Mouse (Mus musculus) lung, postnatal 0 days (tissue): Measurements from ENCODE around the gene Pgd. TPM values are rescaled to one million over a fixed set of nuclear protein-coding genes. Genes with fewer than 3 reads are reported as not detected.

Source experiments
- ATAC-seq: fragments of 200-750 bp; cut with Nextera tagmentation; 2 replicates; pipeline ENCODE4 v1.8.0; 2017; ENCODE audit warnings: moderate library complexity
- DNase-seq: peaks from one replicate; pipeline ENCODE4 v3.0.0-alpha.2; 2016; ENCODE audit warnings: low spot score
- H3K27ac ChIP-seq: fragments of 300-500 bp; sonication (generic); 2 replicates; pipeline ENCODE4 v1.5.1; 2014; ENCODE audit warnings: antibody characterized with exemption, mild to moderate bottlenecking, low read length, mixed read lengths
- H3K27me3 ChIP-seq: fragments of 300-500 bp; sonication (generic); replicated peaks from 2 replicates; pipeline ENCODE4 v1.6.1; 2014; ENCODE audit warnings: low read length, mixed read lengths; ENCODE audit not compliant: insufficient read depth
- H3K36me3 ChIP-seq: fragments of 300-500 bp; sonication (generic); 2 replicates; pipeline ENCODE4 v1.6.1; 2014; ENCODE audit warnings: low read length, mixed read lengths; ENCODE audit not compliant: insufficient read depth
- H3K4me1 ChIP-seq: fragments of 300-500 bp; sonication (generic); 2 replicates; pipeline ENCODE4 v1.6.1; 2014; ENCODE audit warnings: antibody characterized with exemption, low read depth, low read length, mixed read lengths; ENCODE audit not compliant: insufficient read depth
- H3K4me2 ChIP-seq: fragments of 300-500 bp; sonication (generic); replicated peaks from 2 replicates; pipeline ENCODE4 v1.6.1; 2014; ENCODE audit warnings: low read depth, mild to moderate bottlenecking, low read length, moderate library complexity, mixed read lengths
- H3K4me3 ChIP-seq: fragments of 300-500 bp; sonication (generic); 2 replicates; pipeline ENCODE4 v1.5.1; 2014; ENCODE audit warnings: low read depth, low read length
- H3K9ac ChIP-seq: fragments of 300-500 bp; sonication (generic); replicated peaks from 2 replicates; pipeline ENCODE4 v1.6.1; 2014; ENCODE audit warnings: low read depth, mild to moderate bottlenecking
- H3K9me3 ChIP-seq: fragments of 300-500 bp; sonication (generic); 2 replicates; pipeline ENCODE4 v1.6.1; 2016; ENCODE audit warnings: low read length, mixed read lengths
- CTCF ChIP-seq: IDR thresholded peaks from 2 replicates; pipeline ENCODE4 v1.5.1; 2016; ENCODE audit warnings: antibody characterized with exemption, mild to moderate bottlenecking
- EP300 ChIP-seq: IDR thresholded peaks from 2 replicates; pipeline ENCODE4 v1.6.1; 2016; ENCODE audit warnings: antibody characterized with exemption, mild to moderate bottlenecking, control low read depth
- WGBS: fragments of 180-500 bp; shearing (Covaris S2); extraction: QIAGEN DNeasy Blood & Tissue Kit; methylation state at CpG from one replicate; pipeline ENCODE4 v1.1.7; 2014; 5-methylcytosine and 5-hydroxymethylcytosine counted together
- polyA plus RNA-seq: library from polyadenylated mRNA; unstranded; fragments of >200 nt; fragmentation: Nextera tagmentation; extraction: Ambion mirVana; gene quantifications from 2 replicates; pipeline ENCODE4 v1.2.1, GENCODE M21; 2015

Pgd gene
- polyA plus RNA-seq, 1 experiment from 2014 or later, result 119 TPM

DNA sequence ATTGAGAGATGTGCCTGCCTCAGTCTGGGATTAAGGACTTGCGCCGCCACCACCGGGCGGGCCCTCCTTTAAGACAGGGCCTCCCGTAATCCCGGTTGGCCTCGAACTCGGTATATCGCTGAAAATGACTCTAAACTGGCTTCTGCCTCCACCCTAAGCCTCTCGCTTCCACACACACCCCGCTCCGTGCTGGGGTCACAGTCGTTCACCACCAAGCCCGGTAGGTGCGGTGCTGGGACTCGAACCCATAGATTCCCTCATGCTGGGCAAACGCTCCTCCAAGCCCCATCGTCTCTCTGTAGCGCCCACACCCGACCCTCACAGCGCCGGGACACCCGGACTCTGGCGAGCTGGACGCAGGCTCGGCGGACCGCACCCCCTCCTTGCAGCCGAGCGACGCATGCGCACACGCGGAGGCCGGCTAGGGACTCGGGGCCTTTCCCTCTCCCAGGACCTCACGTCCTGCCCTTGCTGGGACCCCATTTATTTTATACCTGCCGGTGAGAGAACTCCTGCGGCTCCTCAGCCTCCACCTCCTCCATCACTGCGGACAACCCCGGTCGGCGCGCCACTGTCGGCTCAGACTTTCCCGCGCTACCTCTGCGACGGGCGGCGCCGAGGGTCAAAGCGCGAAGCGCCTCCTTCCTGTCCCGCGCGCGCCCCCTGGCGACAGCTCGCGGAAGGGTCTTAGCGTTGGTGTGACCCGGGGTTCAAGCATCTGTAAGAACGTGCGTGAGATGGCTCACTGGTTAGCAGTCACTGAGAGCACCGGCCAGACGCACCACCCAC, 29.4 kb downstream of the Pgd start, which contains the start of gene Cenps:
Gene Cenps, minus strand, starts transcription at position 648 of the 789 bp plus-strand sequence.
- peak within 1 kb of the TSS; percentile 59 for H3K4me2 ChIP-seq
- H3K27me3 ChIP-seq, result no peaks in the 10 kb centered on the region
- TF ChIP-seq CTCF, result peak; percentile 98
- no peak for TF ChIP-seq EP300
- peak within 1 kb of the TSS; percentile 29 for H3K27ac ChIP-seq
- H3K9ac ChIP-seq, result peak within 1 kb of the TSS; percentile 30; the same call in 1 of the 2 replicates
- 1% methylated on average over 67 of the region's 68 CpGs for WGBS
- no peaks in the 10 kb centered on the region for H3K36me3 ChIP-seq
- no peaks in the 10 kb centered on the region for H3K4me1 ChIP-seq
- ATAC-seq (peak; percentile 91), DNase-seq (peak; percentile 93)
- peak within 1 kb of the TSS; percentile 57 for H3K4me3 ChIP-seq
- no peaks in the 10 kb centered on the region for H3K9me3 ChIP-seq

DNA sequence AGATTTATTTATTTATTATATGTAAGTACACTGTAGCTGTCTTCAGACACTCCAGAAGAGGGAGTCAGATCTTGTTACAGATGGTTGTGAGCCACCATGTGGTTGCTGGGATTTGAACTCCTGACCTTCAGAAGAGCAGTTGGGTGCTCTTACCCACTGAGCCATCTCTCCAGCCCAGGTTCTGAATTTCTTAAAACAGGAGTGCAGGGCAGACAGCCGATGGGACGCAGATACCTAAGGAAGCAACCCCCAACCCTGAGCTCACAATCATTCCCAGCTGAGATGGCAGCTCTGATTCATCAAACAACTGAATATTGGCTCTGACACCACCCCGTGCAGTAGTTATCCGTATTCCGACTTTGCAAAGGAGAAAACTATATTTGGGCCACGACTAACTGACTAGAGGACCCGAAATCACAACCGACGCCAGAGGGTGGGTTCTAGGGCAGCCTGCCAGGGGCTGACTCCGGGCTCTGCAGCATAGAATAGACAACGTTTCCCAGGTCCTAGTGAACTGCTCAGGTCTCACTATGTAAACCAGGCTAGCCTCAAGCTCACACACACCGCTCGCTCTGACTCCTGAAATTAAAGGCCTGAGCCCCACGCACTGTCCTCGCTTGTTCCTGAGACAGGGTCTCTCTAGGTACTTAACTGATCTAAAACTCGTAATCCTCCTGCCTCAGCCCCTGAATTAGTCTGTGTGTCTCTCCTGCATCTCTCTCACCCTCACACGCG, 30.3 kb downstream of the Pgd start:
- ATAC-seq (no peak), DNase-seq (no peak)
- H3K36me3 ChIP-seq, result no peaks in the 10 kb centered on the region
- no peak overlapping the region for H3K27ac ChIP-seq
- no peaks in the 10 kb centered on the region for H3K9me3 ChIP-seq
- H3K4me3 ChIP-seq, result peak overlapping the region; percentile 57
- no peak overlapping the region for H3K9ac ChIP-seq
- WGBS, result 49% methylated on average over 18 of the region's 18 CpGs
- H3K4me2 ChIP-seq, result peak overlapping the region; percentile 59
- no peak for TF ChIP-seq EP300
- TF ChIP-seq CTCF, result no peak
- no peaks in the 10 kb centered on the region for H3K4me1 ChIP-seq
- H3K27me3 ChIP-seq, result no peaks in the 10 kb centered on the region

DNA sequence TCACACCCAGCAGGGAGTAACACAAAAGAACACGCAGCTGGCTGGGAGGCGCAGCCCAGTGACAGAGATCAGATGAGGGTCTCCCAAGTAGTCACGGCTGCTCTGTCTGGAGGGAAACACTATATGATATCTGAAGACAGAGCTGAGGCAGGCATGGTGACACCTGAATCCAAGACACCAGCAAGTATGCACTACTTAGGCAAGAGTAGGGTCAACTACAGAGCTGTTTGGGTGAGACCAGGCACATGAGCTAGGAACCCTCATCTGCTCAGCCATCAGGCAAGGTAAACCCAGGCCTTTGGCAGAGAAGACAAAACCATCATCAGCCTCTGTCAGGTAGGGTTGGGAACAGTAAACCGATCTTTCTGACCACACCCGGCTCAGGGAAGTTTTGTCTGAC, 33.2 kb downstream of the Pgd start:
- no peak overlapping the region for H3K27ac ChIP-seq
- H3K4me3 ChIP-seq, result no peak overlapping the region
- H3K4me2 ChIP-seq, result no peak overlapping the region
- 86% methylated on average over 5 of the region's 5 CpGs for WGBS
- TF ChIP-seq CTCF (no peak), EP300 (no peak)
- no peak for ATAC-seq
- H3K27me3 ChIP-seq, result no peaks in the 10 kb centered on the region
- no peaks in the 10 kb centered on the region for H3K36me3 ChIP-seq
- H3K4me1 ChIP-seq, result no peaks in the 10 kb centered on the region
- no peak overlapping the region for H3K9ac ChIP-seq
- DNase-seq, result no peak
- no peaks in the 10 kb centered on the region for H3K9me3 ChIP-seq

DNA sequence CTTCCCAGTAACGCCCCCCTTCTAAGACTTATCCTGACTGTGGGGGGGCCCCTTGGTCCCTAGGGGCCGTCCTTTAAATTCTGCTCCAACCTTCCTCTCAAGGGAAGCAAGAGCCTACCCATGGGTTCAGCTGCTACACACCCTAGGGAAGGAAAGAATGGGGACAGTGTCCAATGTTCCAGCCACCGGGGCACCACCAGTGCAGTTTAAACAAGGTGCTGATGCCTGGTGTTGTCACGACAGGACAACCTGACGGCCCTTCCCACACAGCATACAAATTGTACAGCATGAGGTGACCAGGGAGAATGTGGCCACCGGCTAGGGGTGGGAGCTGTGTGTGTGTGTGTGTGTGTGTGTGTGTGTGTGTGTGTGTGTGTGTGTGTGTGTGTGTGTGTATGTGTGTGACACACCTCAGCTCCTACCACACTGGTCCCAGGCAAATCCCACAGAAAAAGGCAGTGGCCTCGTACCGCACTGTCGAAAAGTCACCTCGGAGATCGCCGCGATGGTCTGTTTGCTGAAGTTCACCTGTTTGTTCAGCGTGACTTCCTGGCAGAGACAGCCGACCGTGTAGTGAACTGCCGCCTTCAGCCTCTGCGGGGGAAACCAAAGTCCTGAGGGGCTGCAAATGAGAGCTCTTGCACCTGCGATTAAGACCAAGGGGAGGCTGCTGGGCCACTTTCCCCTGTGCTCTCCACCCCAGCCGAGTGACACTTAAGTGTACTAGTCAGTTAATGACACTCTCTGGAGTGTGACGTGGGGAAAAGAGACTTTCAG, 34.6 kb downstream of the Pgd start:
- Histone ChIP-seq H3K4me3 (no peak overlapping the region), H3K4me1 (no peaks in the 10 kb centered on the region), H3K9ac (no peak overlapping the region), H3K27ac (no peak overlapping the region), H3K4me2 (peak overlapping the region; percentile 4; the same call in 1 of the 2 replicates), H3K9me3 (no peaks in the 10 kb centered on the region), H3K27me3 (no peaks in the 10 kb centered on the region), H3K36me3 (no peaks in the 10 kb centered on the region)
- WGBS, result 55% methylated on average over 21 of the region's 21 CpGs
- TF ChIP-seq CTCF (no peak), EP300 (no peak)
- peak; percentile 34 for DNase-seq
- peak; percentile 50 for ATAC-seq

DNA sequence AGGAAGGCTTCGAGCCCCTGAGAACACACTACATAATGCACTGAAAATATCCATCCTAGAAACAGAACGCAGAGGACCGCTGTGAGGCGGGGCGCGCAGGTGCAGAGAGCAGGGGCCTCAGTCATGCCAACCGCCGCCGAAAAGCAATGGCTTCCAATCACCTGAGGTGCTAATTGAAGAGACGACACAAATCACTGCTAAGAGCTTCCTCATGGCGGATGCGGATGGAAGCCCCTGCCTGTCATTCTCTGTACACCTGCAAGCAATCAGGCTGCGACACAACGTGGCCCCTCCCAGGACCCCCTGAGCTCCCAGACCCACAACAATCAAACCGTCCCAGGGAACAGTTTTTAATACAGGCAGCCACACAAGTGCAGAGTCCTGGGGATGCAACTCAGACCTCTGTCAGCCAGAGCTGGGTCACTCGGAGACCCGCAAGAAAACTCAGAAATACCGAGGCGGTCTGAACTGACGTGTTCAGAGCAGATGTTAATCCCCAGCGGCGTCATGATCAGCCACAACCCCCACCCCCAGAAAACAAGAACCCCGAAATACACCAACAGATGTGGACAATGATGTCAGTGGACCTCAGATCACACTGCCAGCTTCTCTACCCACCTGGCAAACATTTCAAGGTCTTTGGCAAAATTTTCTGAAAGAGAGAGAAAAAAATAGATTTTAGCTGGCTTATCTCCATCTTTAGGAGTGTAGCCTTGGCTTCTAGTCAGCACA, 35.4 kb downstream of the Pgd start:
- WGBS, result 88% methylated on average over 23 of the region's 23 CpGs
- Histone ChIP-seq H3K9ac (no peak overlapping the region), H3K4me1 (no peaks in the 10 kb centered on the region), H3K4me3 (no peak overlapping the region), H3K27ac (no peak overlapping the region), H3K36me3 (no peaks in the 10 kb centered on the region), H3K9me3 (no peaks in the 10 kb centered on the region), H3K4me2 (no peak overlapping the region), H3K27me3 (no peaks in the 10 kb centered on the region)
- ATAC-seq (no peak), DNase-seq (no peak)
- TF ChIP-seq CTCF (no peak), EP300 (no peak)
